Mouse (Mus musculus) sigmoid colon, adult 10 weeks (tissue): ENCODE measurements around the gene Caskin1. TPM values are rescaled to one million over a fixed set of nuclear protein-coding genes. Genes with fewer than 3 reads are reported as not detected.

ENCODE experiments used
- polyA plus RNA-seq: library from polyadenylated mRNA; stranded (reverse); fragments of 350-450 nt; fragmentation: Illumina TruSeq; extraction: RNeasy Lipid Tissue Mini Kit (QIAGEN cat#74804); gene quantifications from one replicate; pipeline ENCODE4 v1.2.3, GENCODE M21; 2014; ENCODE audit warnings: low read depth, low replicate concordance

Gene Caskin1
- polyA plus RNA-seq = 0.09 TPM

GRCm38 (mm10) chr17:24488186-24488661 lies at the start of gene Caskin1:
Gene Caskin1, plus strand, starts transcription at chr17:24488601.

GRCm38 (mm10) chr17:24442632-24443155 lies 45.7 kb upstream of the Caskin1 start, which contains the start of gene Dnase1l2:
Gene Dnase1l2, minus strand, starts transcription at chr17:24443105.

GRCm38 (mm10) chr17:24469910-24470602 lies 18.3 kb upstream of the Caskin1 start, which contains the start of the genes E4f1 and Pgp:
Gene E4f1, minus strand, starts transcription at chr17:24470313.
Gene Pgp, plus strand, starts transcription at chr17:24470392.

GRCm38 (mm10) chr17:24473612-24474275 lies 14.7 kb upstream of the Caskin1 start, which contains the start of gene Bricd5:
Gene Bricd5, plus strand, starts transcription at chr17:24473884.

GRCm38 (mm10) chr17:24478663-24479380 lies 9.6 kb upstream of the Caskin1 start, which contains the start of gene Mlst8:
Gene Mlst8, minus strand, starts transcription at chr17:24479078.

GRCm38 (mm10) chr17:24527723-24528559 lies 39.5 kb downstream of the Caskin1 start, which contains the start of gene Traf7:
Gene Traf7, minus strand, starts transcription at chr17:24527938.

GRCm38 (mm10) chr17:24534160-24534718 lies 45.8 kb downstream of the Caskin1 start, which contains the start of gene Rab26:
Gene Rab26, minus strand, starts transcription at chr17:24534210.

GRCm38 (mm10) chr17:24549618-24550415 lies 61.4 kb downstream of the Caskin1 start, which contains the start of gene Pkd1:
Gene Pkd1, plus strand, starts transcription at chr17:24549834.

Other genes starting within 250 kb of the Caskin1 start
- 0.98 TPM for gene Ccnf, start 237.1 kb upstream of the Caskin1 start, polyA plus RNA-seq
- gene Abca17, start 137.5 kb upstream of the Caskin1 start, polyA plus RNA-seq = not detected
- 6.7 TPM for gene Abca3, start 136.7 kb upstream of the Caskin1 start, polyA plus RNA-seq
- 57.2 TPM for gene Rnps1, start 74.0 kb upstream of the Caskin1 start, polyA plus RNA-seq
- 15.6 TPM for gene Eci1, start 62.0 kb upstream of the Caskin1 start, polyA plus RNA-seq
- 0.50 TPM for gene Dnase1l2, start 45.5 kb upstream of the Caskin1 start, polyA plus RNA-seq
- 1.5 TPM for gene E4f1, start 18.3 kb upstream of the Caskin1 start, polyA plus RNA-seq
- 35.8 TPM for gene Pgp, start 18.2 kb upstream of the Caskin1 start, polyA plus RNA-seq
- gene Bricd5, start 14.7 kb upstream of the Caskin1 start, polyA plus RNA-seq = not detected
- 3.3 TPM for gene Mlst8, start 9.5 kb upstream of the Caskin1 start, polyA plus RNA-seq
- gene Traf7, start 39.3 kb downstream of the Caskin1 start, polyA plus RNA-seq = 12.6 TPM
- gene Rab26, start 45.6 kb downstream of the Caskin1 start, polyA plus RNA-seq = 0.35 TPM
- gene Pkd1, start 61.2 kb downstream of the Caskin1 start, polyA plus RNA-seq = 12.2 TPM
- 12.6 TPM for gene Tsc2, start 144.0 kb downstream of the Caskin1 start, polyA plus RNA-seq
- 0.35 TPM for gene Nthl1, start 144.1 kb downstream of the Caskin1 start, polyA plus RNA-seq
- 6.4 TPM for gene Slc9a3r2, start 161.7 kb downstream of the Caskin1 start, polyA plus RNA-seq
- not detected for gene Npw, start 169.9 kb downstream of the Caskin1 start, polyA plus RNA-seq
- gene Zfp598, start 181.1 kb downstream of the Caskin1 start, polyA plus RNA-seq = 3.1 TPM
- 1.1 TPM for gene Syngr3, start 201.4 kb downstream of the Caskin1 start, polyA plus RNA-seq
- 13.7 TPM for gene Gfer, start 207.6 kb downstream of the Caskin1 start, polyA plus RNA-seq
- 14.0 TPM for gene Noxo1, start 207.6 kb downstream of the Caskin1 start, polyA plus RNA-seq
- gene Tbl3, start 219.1 kb downstream of the Caskin1 start, polyA plus RNA-seq = not detected
- not detected for gene Rnf151, start 229.5 kb downstream of the Caskin1 start, polyA plus RNA-seq
- gene Rps2, start 229.5 kb downstream of the Caskin1 start, polyA plus RNA-seq = 513 TPM
- gene Ndufb10, start 235.9 kb downstream of the Caskin1 start, polyA plus RNA-seq = 96.4 TPM
- not detected for gene Rpl3l, start 239.2 kb downstream of the Caskin1 start, polyA plus RNA-seq
- 5.8 TPM for gene Msrb1, start 248.0 kb downstream of the Caskin1 start, polyA plus RNA-seq